In genomic region chr4:154967173-154967572, GRCm38 (mm10) we compare ENCODE assay signal across 9 mouse cellular contexts. TPM values are rescaled to one million over a fixed set of nuclear protein-coding genes. Genes with fewer than 3 reads are reported as not detected.
DNase-seq lines count a peak whose midpoint lies in the region; ATAC-seq and TF ChIP-seq lines count a peak whose summit lies in the region.
"Had no signal": no experiment of that assay in that cellular context is flagged by ENCODE, and none has a peak within 500 bp of the region (broad histone marks: within the 10 kb centered on the region; RNA-seq: fewer than 3 reads in every experiment).

No protein-coding gene starts in this region.

- DNase-seq in kidney, adult 18-20 months: peak; percentile 61
- peak; percentile 78 for DNase-seq in R1 (ENCODE audit: low read depth, low spot score)
- peak; percentile 62 for DNase-seq in kidney, adult 9 months
- DNase-seq in right cerebral cortex, adult 2 months (ENCODE audit: low spot score in 2 of 2): peak; percentile 72 to 73

- TF ChIP-seq EP300 in ES-Bruce4 (IDR thresholded peaks at IDR 0.05; ENCODE audit: insufficient read depth, low read depth, low read length): no peak

- H3K9ac ChIP-seq in kidney, embryonic 14.5 days (ENCODE audit: low read depth, low read length): no peak overlapping the region
- H3K9ac ChIP-seq in ES-Bruce4 (ENCODE audit: low read depth, poor library complexity, severe bottlenecking): no peak overlapping the region
- H3K9ac ChIP-seq: limb, embryonic 15.5 days had no signal

- no peak overlapping the region for H3K27ac ChIP-seq in kidney, embryonic 14.5 days (ENCODE audit: low read depth, low read length)
- H3K27ac ChIP-seq in ES-Bruce4 (ENCODE audit: insufficient read depth, low read length): no peak overlapping the region
- H3K27ac ChIP-seq: limb, embryonic 15.5 days had no signal

- H3K4me3 ChIP-seq in kidney, embryonic 14.5 days (ENCODE audit: low read length): no peak overlapping the region
- no peak overlapping the region for H3K4me3 ChIP-seq in ES-Bruce4 (ENCODE audit: low read depth, low read length)
- H3K4me3 ChIP-seq: limb, embryonic 15.5 days had no signal

- H3K4me1 ChIP-seq in kidney, embryonic 14.5 days (ENCODE audit: control insufficient read depth, insufficient read depth, low read length): peaks cover 23% of the 10 kb centered on the region
- peaks cover 1% of the 10 kb centered on the region for H3K4me1 ChIP-seq in ES-Bruce4 (ENCODE audit: control insufficient read depth, insufficient read depth, low read length)

- peak; percentile 49 for TF ChIP-seq CTCF in ES-Bruce4 (IDR thresholded peaks at IDR 0.05; ENCODE audit: low read depth, low read length)

- H3K4me2 ChIP-seq in kidney, embryonic 14.5 days (replicated peaks; ENCODE audit: low read depth, low read length): no peak overlapping the region
- H3K4me2 ChIP-seq: limb, embryonic 15.5 days had no signal

- peaks cover 49% of the 10 kb centered on the region for H3K36me3 ChIP-seq in kidney, embryonic 14.5 days (ENCODE audit: control insufficient read depth, insufficient read depth, low read length)
- peaks cover 30% of the 10 kb centered on the region for H3K36me3 ChIP-seq in ES-Bruce4 (ENCODE audit: control insufficient read depth, insufficient read depth, low read length, poor library complexity, severe bottlenecking)

- peaks cover 4% of the 10 kb centered on the region; the same call in 1 of the 2 replicates for H3K27me3 ChIP-seq in kidney, embryonic 14.5 days (ENCODE audit: control insufficient read depth, insufficient read depth, low read length)
- H3K27me3 ChIP-seq in ES-Bruce4 (ENCODE audit: control insufficient read depth, insufficient read depth, low read length, poor library complexity, severe bottlenecking): 0 out of 2 replicates have a peak, but pooled peaks cover 3% of the 10 kb centered on the region

- no peak for ATAC-seq in kidney, embryonic 14.5 days (ENCODE audit: low FRiP score, low TSS enrichment)
- no peak for ATAC-seq in activated CD4-positive, CD25-positive, alpha-beta regulatory T cell, adult 4 months

- 63% methylated on average over 5 of the region's 5 CpGs for WGBS in kidney, embryonic 14.5 days

- no peak for TF ChIP-seq POLR2A in ES-Bruce4 (IDR thresholded peaks at IDR 0.05; ENCODE audit: insufficient read depth, low read length)

- no peaks in the 10 kb centered on the region for H3K9me3 ChIP-seq in kidney, embryonic 14.5 days (ENCODE audit: control insufficient read depth, low read length)
- H3K9me3 ChIP-seq in ES-Bruce4 (replicated peaks; ENCODE audit: control insufficient read depth, insufficient read depth, low read length, poor library complexity, severe bottlenecking): peaks cover 30% of the 10 kb centered on the region
- H3K9me3 ChIP-seq: limb, embryonic 15.5 days had no signal

RNA-seq across cellular contexts. Expression of gene Pank4, which starts 3.2 kb away (rescaled TPM):
- 34.9 and 43.9 TPM in 2 replicates for polyA plus RNA-seq in kidney, embryonic 14.5 days (2014; fragmentation: Nextera tagmentation; extraction: Ambion mirVana)
- polyA plus RNA-seq in ES-Bruce4 (2011; ENCODE audit: insufficient read depth, insufficient read length, low read depth, missing spikeins): 21.5 and 26.6 TPM in 2 replicates
- polyA plus RNA-seq in activated CD4-positive, CD25-positive, alpha-beta regulatory T cell, adult 4 months (2017; shearing (Covaris generic)): 10 to 100 TPM; 37.4 to 40.1 TPM

RNA-seq across cellular contexts. Expression of gene Hes5, which starts 6.5 kb away (rescaled TPM):
- polyA plus RNA-seq in kidney, embryonic 14.5 days (2014; fragmentation: Nextera tagmentation; extraction: Ambion mirVana): 8.1 and 15.5 TPM in 2 replicates
- polyA plus RNA-seq in ES-Bruce4 (2011; ENCODE audit: insufficient read depth, insufficient read length, low read depth, missing spikeins): not detected in 2 replicates
- 1 to 10 TPM; 1.0 to 1.1 TPM for polyA plus RNA-seq in activated CD4-positive, CD25-positive, alpha-beta regulatory T cell, adult 4 months (2017; shearing (Covaris generic))
- polyA plus RNA-seq: erythroblast, embryonic 14.5 days had no signal

RNA-seq across cellular contexts. Expression of gene Tnfrsf14, which starts 38.8 kb away (rescaled TPM):
- polyA plus RNA-seq in kidney, embryonic 14.5 days (2014; fragmentation: Nextera tagmentation; extraction: Ambion mirVana): 0.42 and 0.47 TPM in 2 replicates
- not detected in 2 replicates for polyA plus RNA-seq in ES-Bruce4 (2011; ENCODE audit: insufficient read depth, insufficient read length, low read depth, missing spikeins)
- 100 to 1,000 TPM in 1 of 2 experiments, 10 to 100 TPM in 1; 57.3 to 109 TPM for polyA plus RNA-seq in activated CD4-positive, CD25-positive, alpha-beta regulatory T cell, adult 4 months (2017; shearing (Covaris generic))

Comparison
In these comparisons a context has a peak if more than half of its experiments do, and no peak if none do; other contexts are left out.
1. RNA of gene Tnfrsf14, which starts 38.8 kb away (polyA plus RNA-seq): 57.3 to 109 TPM in activated CD4-positive, CD25-positive, alpha-beta regulatory T cell, adult 4 months; 0.42 to 0.47 TPM in kidney, embryonic 14.5 days and not detected in ES-Bruce4; every median in the first group is over 10 times any median in the second.
2. Peak in every context shown above with its lines, with median percentiles within 50 percentile points of each other: DNase-seq.